Mouse (Mus musculus): ENCODE data around the gene Col16a1. TPM values are rescaled to one million over a fixed set of nuclear protein-coding genes. Genes with fewer than 3 reads are reported as not detected.

The Col16a1 gene
- polyA plus RNA-seq (2015; fragmentation: Nextera tagmentation; extraction: Ambion mirVana): 8.6 and 10.5 TPM in 2 replicates

DNA sequence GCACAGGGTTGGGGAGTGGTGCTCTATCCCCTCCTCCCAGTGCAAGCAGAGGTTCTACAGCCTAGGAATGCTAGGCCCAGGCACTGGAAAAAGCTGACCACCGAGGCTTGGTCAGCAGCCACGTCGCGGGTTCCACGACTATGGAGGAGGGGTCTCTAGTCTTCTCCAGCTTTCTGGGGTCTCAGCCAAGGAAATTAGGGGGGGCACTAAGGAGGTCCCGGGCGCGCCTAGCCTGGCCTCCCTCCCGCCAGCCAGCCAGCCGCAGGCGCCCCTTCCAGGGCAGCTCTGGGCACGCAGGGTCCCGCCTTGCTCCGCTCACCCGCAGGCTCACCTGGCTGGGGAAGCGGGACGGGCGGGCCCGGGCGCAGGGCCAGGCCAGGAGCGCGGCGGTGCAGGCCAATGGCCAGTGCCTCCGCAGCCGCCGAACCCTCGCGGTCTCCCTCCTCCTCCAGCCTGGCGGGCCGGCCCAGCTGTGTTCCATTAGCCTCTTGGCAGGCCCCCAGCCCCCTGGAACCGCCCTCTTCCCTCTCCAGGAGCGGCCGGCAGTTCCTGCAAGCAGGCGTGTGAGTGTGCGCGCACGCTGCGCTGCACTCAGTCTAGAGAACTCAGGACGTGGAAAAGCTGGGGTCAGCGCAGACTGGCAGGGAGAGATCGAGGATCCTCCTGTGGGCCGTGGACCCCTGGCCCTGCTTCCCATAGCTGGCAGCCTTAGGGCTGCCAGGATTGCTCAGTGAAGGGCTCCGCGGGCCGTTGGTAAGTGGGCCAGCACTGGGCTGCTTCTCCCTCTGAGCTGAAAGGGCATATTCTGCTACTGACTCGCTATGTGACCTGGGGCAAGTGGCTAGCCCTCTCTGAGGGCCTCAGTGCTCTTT, at the start of gene Col16a1:
Gene Col16a1 (plus strand): TSS at position 510 of the 872 bp plus-strand sequence.
- no peaks in the 10 kb centered on the region for H3K36me3 ChIP-seq (ENCODE audit: control insufficient read depth, insufficient read depth, low read length)
- peak within 1 kb of the TSS; percentile 75 for H3K4me2 ChIP-seq (ENCODE audit: low read length)
- H3K27ac ChIP-seq (ENCODE audit: low read length): peak within 1 kb of the TSS; percentile 5
- WGBS: 3% methylated on average over 43 of the region's 46 CpGs
- H3K27me3 ChIP-seq (ENCODE audit: control insufficient read depth, insufficient read depth, low read depth, low read length): no peaks in the 10 kb centered on the region
- ATAC-seq: peak; percentile 81
- peak within 1 kb of the TSS; percentile 36 for H3K4me3 ChIP-seq (ENCODE audit: low read depth, low read length)
- H3K9me3 ChIP-seq (replicated peaks; ENCODE audit: control insufficient read depth, low read length, poor library complexity, severe bottlenecking): no peaks in the 10 kb centered on the region
- H3K4me1 ChIP-seq (ENCODE audit: control insufficient read depth, insufficient read depth, low read length): peaks cover 19% of the 10 kb centered on the region
- peak within 1 kb of the TSS; percentile 66 for H3K9ac ChIP-seq (ENCODE audit: low read depth, low read length)

DNA sequence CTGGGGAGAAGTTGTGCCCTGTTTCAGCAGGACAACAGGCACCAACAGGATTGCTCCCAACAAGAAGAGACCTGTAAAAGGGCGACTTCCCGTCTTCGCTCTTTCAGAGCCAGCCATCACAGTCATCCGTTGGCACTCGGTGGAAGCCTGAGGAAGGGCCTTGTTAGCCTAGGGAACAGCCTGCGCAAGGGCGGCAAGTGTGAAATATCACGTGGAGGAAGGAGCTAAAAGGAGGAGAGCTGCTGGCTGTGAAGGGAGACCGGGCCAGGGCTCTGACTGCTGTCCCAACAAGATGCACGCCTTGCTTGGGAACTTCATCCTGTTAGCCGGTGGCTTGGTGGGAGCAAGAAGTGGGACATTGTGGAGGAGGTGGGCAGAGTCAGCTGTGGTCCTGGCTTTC, 49.5 kb upstream of the Col16a1 start:
- Histone ChIP-seq H3K27me3 (ENCODE audit: control insufficient read depth, insufficient read depth, low read depth, low read length) (no peaks in the 10 kb centered on the region), H3K27ac (ENCODE audit: low read length) (no peak overlapping the region), H3K9me3 (replicated peaks; ENCODE audit: control insufficient read depth, low read length, poor library complexity, severe bottlenecking) (no peaks in the 10 kb centered on the region), H3K9ac (ENCODE audit: low read depth, low read length) (no peak overlapping the region), H3K36me3 (ENCODE audit: control insufficient read depth, insufficient read depth, low read length) (no peaks in the 10 kb centered on the region), H3K4me3 (ENCODE audit: low read depth, low read length) (no peak overlapping the region), H3K4me1 (ENCODE audit: control insufficient read depth, insufficient read depth, low read length) (peaks cover 10% of the 10 kb centered on the region), H3K4me2 (ENCODE audit: low read length) (no peak overlapping the region)
- ATAC-seq: no peak
- 74% methylated on average over 11 of the region's 11 CpGs for WGBS

DNA sequence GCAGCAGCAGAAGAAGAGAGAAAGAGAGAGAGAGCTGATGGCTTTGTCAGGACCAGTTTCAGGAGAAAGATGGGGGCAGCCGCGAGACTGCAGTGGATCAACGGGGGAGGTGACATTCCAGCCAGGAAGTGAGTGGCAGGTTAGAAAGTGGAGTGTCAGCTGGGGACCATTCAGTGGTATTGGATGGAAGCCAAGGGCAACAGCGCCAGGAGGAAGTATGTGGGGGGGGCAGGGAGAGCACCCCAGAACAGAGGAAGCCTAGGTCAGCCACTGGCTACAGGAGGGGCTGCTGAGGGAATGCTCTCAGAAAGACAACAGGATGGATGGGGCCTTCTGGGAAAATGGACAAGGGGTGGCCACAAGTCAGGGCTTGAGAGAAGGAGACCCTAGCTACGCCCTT, 45.9 kb upstream of the Col16a1 start:
- no peak for ATAC-seq

DNA sequence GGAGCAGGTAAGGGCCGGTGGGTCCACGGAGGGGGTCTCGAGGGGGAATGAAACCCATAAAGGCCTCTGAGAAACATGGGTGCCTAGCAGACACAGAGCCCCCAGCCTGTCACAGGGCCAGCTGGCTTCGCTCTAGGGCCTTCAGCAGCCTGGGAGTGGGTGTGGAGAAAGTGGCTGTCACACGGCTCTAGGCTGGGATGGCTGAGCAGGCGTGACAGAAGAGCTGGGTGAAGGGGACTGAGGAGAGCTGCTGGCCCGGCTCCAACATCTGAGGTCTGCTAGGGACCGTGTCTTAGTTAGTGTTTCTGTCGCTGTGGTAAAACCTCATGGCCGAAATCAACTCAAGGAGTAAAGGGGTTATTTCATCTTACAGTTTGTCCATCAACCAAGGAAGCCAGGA, 45.5 kb upstream of the Col16a1 start:
- Histone ChIP-seq H3K27ac (ENCODE audit: low read length) (0 out of 2 replicates have a peak overlapping the region, but pooled peaks have one; percentile 2), H3K4me2 (ENCODE audit: low read length) (no peak overlapping the region), H3K4me3 (ENCODE audit: low read depth, low read length) (no peak overlapping the region), H3K36me3 (ENCODE audit: control insufficient read depth, insufficient read depth, low read length) (peaks cover 7% of the 10 kb centered on the region; the same call in 1 of the 2 replicates), H3K9me3 (replicated peaks; ENCODE audit: control insufficient read depth, low read length, poor library complexity, severe bottlenecking) (no peaks in the 10 kb centered on the region), H3K4me1 (ENCODE audit: control insufficient read depth, insufficient read depth, low read length) (peaks cover 7% of the 10 kb centered on the region; the same call in 1 of the 2 replicates), H3K9ac (ENCODE audit: low read depth, low read length) (no peak overlapping the region), H3K27me3 (ENCODE audit: control insufficient read depth, insufficient read depth, low read depth, low read length) (no peaks in the 10 kb centered on the region)
- WGBS: 71% methylated on average over 10 of the region's 10 CpGs
- ATAC-seq: no peak; the same call in 1 of the 2 replicates

More for the DNA sequence above, 45.9 kb upstream of the Col16a1 start:
- 0 out of 2 replicates have a peak overlapping the region, but pooled peaks have one; percentile 2 for H3K27ac ChIP-seq (ENCODE audit: low read length)
- peaks cover 7% of the 10 kb centered on the region; the same call in 1 of the 2 replicates for H3K36me3 ChIP-seq (ENCODE audit: control insufficient read depth, insufficient read depth, low read length)
- 42% methylated on average over 5 of the region's 5 CpGs for WGBS
- no peak overlapping the region for H3K4me3 ChIP-seq (ENCODE audit: low read depth, low read length)
- no peaks in the 10 kb centered on the region for H3K9me3 ChIP-seq (replicated peaks; ENCODE audit: control insufficient read depth, low read length, poor library complexity, severe bottlenecking)
- no peak overlapping the region for H3K9ac ChIP-seq (ENCODE audit: low read depth, low read length)
- H3K4me2 ChIP-seq (ENCODE audit: low read length): no peak overlapping the region
- peaks cover 5% of the 10 kb centered on the region; the same call in 1 of the 2 replicates for H3K4me1 ChIP-seq (ENCODE audit: control insufficient read depth, insufficient read depth, low read length)
- H3K27me3 ChIP-seq (ENCODE audit: control insufficient read depth, insufficient read depth, low read depth, low read length): no peaks in the 10 kb centered on the region

DNA sequence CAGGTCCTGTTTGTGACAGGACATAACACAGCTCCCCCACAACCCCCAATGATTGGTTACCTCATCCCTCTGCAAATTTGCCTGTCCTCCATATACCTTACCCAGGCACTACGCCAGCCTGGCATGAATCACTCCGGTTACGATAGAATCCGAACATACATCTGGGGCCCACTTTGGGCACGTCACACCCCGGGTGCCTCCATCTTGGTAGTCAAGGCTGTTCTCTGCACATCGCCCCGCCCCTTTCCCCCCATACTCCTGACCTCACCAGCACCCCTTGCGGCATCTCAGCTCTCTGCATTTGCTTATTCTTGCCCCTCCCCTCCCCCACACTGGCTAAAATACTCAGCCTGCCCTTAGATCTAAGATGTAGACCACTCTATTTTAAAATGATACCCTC, 42.0 kb upstream of the Col16a1 start:
- 64% methylated on average over 8 of the region's 9 CpGs for WGBS
- no peak for ATAC-seq
- Histone ChIP-seq H3K9me3 (replicated peaks; ENCODE audit: control insufficient read depth, low read length, poor library complexity, severe bottlenecking) (no peaks in the 10 kb centered on the region), H3K9ac (ENCODE audit: low read depth, low read length) (no peak overlapping the region), H3K36me3 (ENCODE audit: control insufficient read depth, insufficient read depth, low read length) (peaks cover 20% of the 10 kb centered on the region), H3K27me3 (ENCODE audit: control insufficient read depth, insufficient read depth, low read depth, low read length) (no peaks in the 10 kb centered on the region), H3K4me3 (ENCODE audit: low read depth, low read length) (no peak overlapping the region), H3K4me1 (ENCODE audit: control insufficient read depth, insufficient read depth, low read length) (peaks cover 7% of the 10 kb centered on the region; the same call in 1 of the 2 replicates), H3K4me2 (ENCODE audit: low read length) (no peak overlapping the region), H3K27ac (ENCODE audit: low read length) (no peak overlapping the region)

DNA sequence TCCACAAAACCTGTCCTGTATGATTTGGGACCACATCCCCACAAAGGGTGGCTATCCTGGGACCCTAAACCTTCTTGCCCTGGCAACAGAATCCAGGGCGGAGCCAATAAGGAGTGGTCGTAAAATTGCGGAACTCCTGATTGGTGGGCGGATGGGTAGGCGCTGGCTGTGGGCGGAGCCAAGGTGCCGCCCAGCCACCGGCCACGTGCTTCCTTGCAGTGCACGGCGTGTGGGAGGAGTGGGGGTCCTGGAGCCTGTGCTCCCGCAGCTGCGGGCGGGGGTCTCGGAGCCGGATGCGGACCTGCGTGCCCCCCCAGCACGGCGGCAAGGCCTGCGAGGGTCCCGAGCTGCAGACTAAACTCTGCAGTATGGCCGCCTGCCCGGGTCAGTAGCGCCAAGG, 41.1 kb upstream of the Col16a1 start:
- no peaks in the 10 kb centered on the region for H3K27me3 ChIP-seq (ENCODE audit: control insufficient read depth, insufficient read depth, low read depth, low read length)
- 17% methylated on average over 23 of the region's 25 CpGs for WGBS
- H3K4me1 ChIP-seq (ENCODE audit: control insufficient read depth, insufficient read depth, low read length): peaks cover 7% of the 10 kb centered on the region; the same call in 1 of the 2 replicates
- no peak overlapping the region for H3K27ac ChIP-seq (ENCODE audit: low read length)
- H3K36me3 ChIP-seq (ENCODE audit: control insufficient read depth, insufficient read depth, low read length): peaks cover 22% of the 10 kb centered on the region
- H3K4me3 ChIP-seq (ENCODE audit: low read depth, low read length): no peak overlapping the region
- H3K9ac ChIP-seq (ENCODE audit: low read depth, low read length): 0 out of 2 replicates have a peak overlapping the region, but pooled peaks have one; percentile 16
- peak overlapping the region; percentile 31 for H3K4me2 ChIP-seq (ENCODE audit: low read length)
- no peaks in the 10 kb centered on the region for H3K9me3 ChIP-seq (replicated peaks; ENCODE audit: control insufficient read depth, low read length, poor library complexity, severe bottlenecking)
- no peak for ATAC-seq

DNA sequence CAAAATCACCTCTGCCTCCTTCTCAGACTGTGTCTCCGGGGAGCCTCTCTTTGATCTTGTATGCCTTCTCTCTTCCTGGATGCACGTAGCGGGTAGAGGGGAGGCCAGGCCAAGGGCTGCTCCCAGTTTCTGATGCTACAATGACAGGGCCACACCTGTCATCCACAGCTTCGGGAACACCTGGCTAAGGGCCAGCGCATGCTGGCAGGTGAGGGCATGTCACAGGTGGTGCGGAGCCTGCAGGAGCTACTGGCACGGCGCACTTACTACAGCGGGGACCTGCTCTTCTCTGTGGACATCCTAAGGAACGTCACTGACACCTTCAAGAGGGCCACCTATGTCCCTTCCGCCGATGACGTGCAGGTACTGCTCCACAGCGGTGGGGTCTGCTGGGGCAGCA, 38.6 kb upstream of the Col16a1 start:
- peaks cover 29% of the 10 kb centered on the region for H3K36me3 ChIP-seq (ENCODE audit: control insufficient read depth, insufficient read depth, low read length)
- no peak for ATAC-seq
- H3K9me3 ChIP-seq (replicated peaks; ENCODE audit: control insufficient read depth, low read length, poor library complexity, severe bottlenecking): no peaks in the 10 kb centered on the region
- H3K4me2 ChIP-seq (ENCODE audit: low read length): no peak overlapping the region
- no peak overlapping the region for H3K9ac ChIP-seq (ENCODE audit: low read depth, low read length)
- H3K4me1 ChIP-seq (ENCODE audit: control insufficient read depth, insufficient read depth, low read length): peaks cover 4% of the 10 kb centered on the region; the same call in 1 of the 2 replicates
- 81% methylated on average over 14 of the region's 14 CpGs for WGBS
- H3K27ac ChIP-seq (ENCODE audit: low read length): no peak overlapping the region
- H3K27me3 ChIP-seq (ENCODE audit: control insufficient read depth, insufficient read depth, low read depth, low read length): no peaks in the 10 kb centered on the region
- no peak overlapping the region for H3K4me3 ChIP-seq (ENCODE audit: low read depth, low read length)

DNA sequence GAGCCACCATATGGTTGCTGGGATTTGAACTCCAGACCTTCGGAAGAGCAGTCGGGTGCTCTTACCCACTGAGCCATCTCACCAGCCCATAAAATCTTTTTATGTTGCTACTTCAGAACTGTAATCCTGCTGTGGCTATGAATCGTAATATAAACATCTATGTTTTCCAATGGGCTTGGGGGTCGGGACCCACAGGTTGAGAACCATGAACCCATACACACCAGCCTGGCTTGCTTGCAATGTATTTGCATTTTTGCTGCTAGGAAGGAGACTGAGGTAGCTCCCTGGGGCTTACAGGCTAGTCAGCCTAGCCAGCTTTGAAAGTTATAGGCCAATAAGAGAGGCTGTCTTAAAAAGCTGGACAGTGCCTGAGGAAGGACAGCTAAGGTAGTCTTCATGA, 36.9 kb upstream of the Col16a1 start:
- no peaks in the 10 kb centered on the region for H3K27me3 ChIP-seq (ENCODE audit: control insufficient read depth, insufficient read depth, low read depth, low read length)
- ATAC-seq: no peak
- H3K9ac ChIP-seq (ENCODE audit: low read depth, low read length): no peak overlapping the region
- H3K4me1 ChIP-seq (ENCODE audit: control insufficient read depth, insufficient read depth, low read length): peaks cover 4% of the 10 kb centered on the region; the same call in 1 of the 2 replicates
- H3K27ac ChIP-seq (ENCODE audit: low read length): no peak overlapping the region
- no peak overlapping the region for H3K4me2 ChIP-seq (ENCODE audit: low read length)
- H3K36me3 ChIP-seq (ENCODE audit: control insufficient read depth, insufficient read depth, low read length): peaks cover 23% of the 10 kb centered on the region
- H3K4me3 ChIP-seq (ENCODE audit: low read depth, low read length): no peak overlapping the region
- 94% methylated on average over 4 of the region's 4 CpGs for WGBS
- H3K9me3 ChIP-seq (replicated peaks; ENCODE audit: control insufficient read depth, low read length, poor library complexity, severe bottlenecking): no peaks in the 10 kb centered on the region

DNA sequence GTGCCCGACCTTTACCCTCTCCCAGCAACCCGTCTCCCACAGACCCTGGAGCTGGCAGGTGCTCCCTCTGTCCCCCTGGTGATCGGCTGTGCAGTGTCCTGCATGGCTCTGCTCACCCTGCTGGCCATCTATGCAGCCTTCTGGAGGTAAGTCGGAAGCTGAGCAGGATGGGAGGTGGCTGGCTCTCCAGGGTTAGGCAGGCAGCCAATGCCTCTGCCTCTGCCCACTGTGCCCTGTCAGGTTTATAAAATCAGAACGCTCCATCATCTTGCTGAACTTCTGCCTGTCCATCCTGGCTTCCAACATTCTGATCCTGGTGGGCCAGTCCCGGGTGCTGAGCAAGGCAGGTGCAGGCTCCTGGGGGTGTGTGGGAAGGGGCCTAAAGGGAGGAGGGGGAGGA, 35.4 kb upstream of the Col16a1 start:
- ATAC-seq: no peak
- Histone ChIP-seq H3K27me3 (ENCODE audit: control insufficient read depth, insufficient read depth, low read depth, low read length) (no peaks in the 10 kb centered on the region), H3K4me2 (ENCODE audit: low read length) (no peak overlapping the region), H3K9ac (ENCODE audit: low read depth, low read length) (no peak overlapping the region), H3K4me3 (ENCODE audit: low read depth, low read length) (no peak overlapping the region), H3K36me3 (ENCODE audit: control insufficient read depth, insufficient read depth, low read length) (peaks cover 25% of the 10 kb centered on the region), H3K4me1 (ENCODE audit: control insufficient read depth, insufficient read depth, low read length) (no peaks in the 10 kb centered on the region; the same call in 1 of the 2 replicates), H3K9me3 (replicated peaks; ENCODE audit: control insufficient read depth, low read length, poor library complexity, severe bottlenecking) (no peaks in the 10 kb centered on the region), H3K27ac (ENCODE audit: low read length) (no peak overlapping the region)
- whole genome bisulfite sequencing: 79% methylated on average over 6 of the region's 6 CpGs

Measured in midbrain, embryonic 16.5 days (tissue).